32 mouse cellular contexts compared by ENCODE assay signal in the genomic region with DNA sequence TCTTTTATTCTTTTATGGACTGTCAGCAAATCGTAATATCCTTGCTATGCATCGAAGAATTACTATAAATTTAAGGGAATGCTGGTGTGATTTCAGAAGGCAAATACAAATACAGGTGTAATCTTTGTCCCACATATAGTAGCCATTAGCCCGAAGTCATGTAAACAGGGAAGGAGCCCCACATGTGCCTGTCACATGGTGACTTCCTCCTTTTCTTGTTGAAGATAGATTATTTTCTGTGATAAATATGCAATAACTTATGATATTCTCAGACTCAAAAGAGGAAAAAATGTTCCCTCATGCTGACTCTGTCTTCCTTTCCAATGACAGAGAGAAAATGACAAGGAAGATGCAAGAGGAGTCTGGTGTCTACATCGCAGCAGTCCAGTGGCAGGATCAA.
"Had no signal": no experiment of that assay in that cellular context is flagged by ENCODE, and none has a peak within 500 bp of the region (broad histone marks: within the 10 kb centered on the region; RNA-seq: fewer than 3 reads in every experiment).

No protein-coding gene starts in this region.

- H3K27me3 ChIP-seq: limb, embryonic 12.5 days; limb, embryonic 13.5 days; limb, embryonic 15.5 days; liver, embryonic 12.5 days; liver, embryonic 13.5 days; liver, embryonic 15.5 days; lung, embryonic 15.5 days; megakaryocyte, embryonic 14.5 days; midbrain, embryonic 12.5 days; midbrain, embryonic 13.5 days; midbrain, embryonic 15.5 days; neural tube, embryonic 12.5 days had no signal

- DNase-seq: left cerebral cortex, postnatal 4 days; liver; liver, embryonic 13.5 days; liver, postnatal 0 days; lung, adult 18-20 months; lung, adult 2 months; lung, embryonic 14.5 days; lung, postnatal 10 days; lung, postnatal 14 days; lung, postnatal 36 days; lung, postnatal 4 days; midbrain, embryonic 14.5 days had no signal

- H3K9me3 ChIP-seq: limb, embryonic 10.5 days; limb, embryonic 12.5 days; limb, embryonic 13.5 days; limb, embryonic 15.5 days; liver, embryonic 12.5 days; liver, embryonic 13.5 days; liver, embryonic 15.5 days; lung, embryonic 15.5 days; megakaryocyte, embryonic 14.5 days; midbrain, embryonic 10.5 days; midbrain, embryonic 12.5 days; midbrain, embryonic 13.5 days; midbrain, embryonic 15.5 days; neural tube, embryonic 12.5 days had no signal

- H3K4me1 ChIP-seq: limb, embryonic 12.5 days; limb, embryonic 13.5 days; limb, embryonic 15.5 days; liver, embryonic 12.5 days; liver, embryonic 13.5 days; liver, embryonic 15.5 days; lung, embryonic 15.5 days; midbrain, embryonic 10.5 days; midbrain, embryonic 12.5 days; midbrain, embryonic 13.5 days; midbrain, embryonic 15.5 days; neural tube, embryonic 12.5 days had no signal

- ATAC-seq: liver, embryonic 12.5 days; liver, postnatal 0 days; lung, postnatal 0 days; midbrain, embryonic 13.5 days; midbrain, embryonic 15.5 days; midbrain, embryonic 16.5 days had no signal

- H3K27ac ChIP-seq: limb, embryonic 10.5 days; limb, embryonic 12.5 days; limb, embryonic 13.5 days; limb, embryonic 15.5 days; liver, embryonic 12.5 days; liver, embryonic 13.5 days; liver, embryonic 14.5 days; liver, embryonic 15.5 days; lung, embryonic 15.5 days; macrophage; midbrain, embryonic 10.5 days; midbrain, embryonic 12.5 days; midbrain, embryonic 13.5 days; midbrain, embryonic 15.5 days; neural tube, embryonic 12.5 days had no signal

- H3K4me3 ChIP-seq: limb, embryonic 10.5 days; limb, embryonic 12.5 days; limb, embryonic 13.5 days; limb, embryonic 15.5 days; liver, embryonic 12.5 days; liver, embryonic 13.5 days; liver, embryonic 15.5 days; lung, embryonic 15.5 days; megakaryocyte, embryonic 14.5 days; midbrain, embryonic 10.5 days; midbrain, embryonic 12.5 days; midbrain, embryonic 13.5 days; midbrain, embryonic 15.5 days; myocyte; neural tube, embryonic 12.5 days had no signal

- H3K36me3 ChIP-seq: limb, embryonic 10.5 days; limb, embryonic 12.5 days; limb, embryonic 13.5 days; limb, embryonic 15.5 days; liver, embryonic 12.5 days; liver, embryonic 13.5 days; liver, embryonic 15.5 days; lung, embryonic 15.5 days; midbrain, embryonic 10.5 days; midbrain, embryonic 12.5 days; midbrain, embryonic 15.5 days; neural tube, embryonic 12.5 days had no signal

- H3K9ac ChIP-seq: limb, embryonic 12.5 days; limb, embryonic 13.5 days; limb, embryonic 15.5 days; liver, embryonic 12.5 days; liver, embryonic 13.5 days; liver, embryonic 14.5 days; liver, embryonic 15.5 days; liver, postnatal 0 days; lung, embryonic 14.5 days; lung, embryonic 15.5 days; midbrain, embryonic 12.5 days; midbrain, embryonic 13.5 days; midbrain, embryonic 15.5 days; neural tube, embryonic 12.5 days had no signal

- H3K4me2 ChIP-seq: limb, embryonic 12.5 days; limb, embryonic 13.5 days; limb, embryonic 15.5 days; liver, embryonic 11.5 days; liver, embryonic 12.5 days; liver, embryonic 13.5 days; liver, embryonic 15.5 days; lung, embryonic 14.5 days; lung, embryonic 15.5 days; midbrain, embryonic 11.5 days; midbrain, embryonic 12.5 days; midbrain, embryonic 13.5 days; midbrain, embryonic 15.5 days; neural tube, embryonic 12.5 days had no signal
